Comparison of ENCODE assay signal across 10 mouse cellular contexts in the genomic region with DNA sequence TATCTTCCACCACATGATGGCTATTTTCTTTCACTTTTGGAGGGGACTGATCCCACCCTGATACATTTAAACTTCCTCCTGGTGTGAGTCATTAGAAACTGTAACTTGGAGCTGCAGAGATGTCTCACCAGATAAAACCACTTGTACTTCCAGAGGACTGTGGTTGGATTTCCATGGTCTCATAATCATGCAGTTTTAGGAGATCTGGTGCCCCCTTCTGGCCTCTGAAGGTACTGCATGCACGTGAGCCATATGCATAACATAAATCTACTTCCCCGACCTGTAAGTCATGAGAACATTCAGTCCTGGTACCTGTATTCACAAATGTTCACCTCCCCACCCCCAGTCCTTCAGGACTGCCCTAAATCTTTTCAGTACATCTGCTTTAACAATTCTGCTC. TPM values are rescaled to one million over a fixed set of nuclear protein-coding genes. Genes with fewer than 3 reads are reported as not detected.
A peak's percentile ranks its signal among the peaks of the same experiment; 100 is the strongest.
DNase-seq lines count a peak whose midpoint lies in the region; ATAC-seq and TF ChIP-seq lines count a peak whose summit lies in the region.
"Had no signal": no experiment of that assay in that cellular context is flagged by ENCODE, and none has a peak within 500 bp of the region (broad histone marks: within the 10 kb centered on the region; RNA-seq: fewer than 3 reads in every experiment).

No protein-coding gene starts in this region.

- peak; percentile 67 for TF ChIP-seq CTCF in intestine, postnatal 0 days (IDR thresholded peaks at IDR 0.05; ENCODE audit: low read depth)
- peak; percentile 14 for TF ChIP-seq CTCF in ES-Bruce4 (IDR thresholded peaks at IDR 0.05; ENCODE audit: low read depth, low read length)

- peak; percentile 67 for DNase-seq in ZHBTc4 (ENCODE audit: low read depth, low spot score)
- peak; percentile 63 for DNase-seq in limb, embryonic 11.5 days (ENCODE audit: low spot score)
- peak; percentile 40 to 52 for DNase-seq in thymus, postnatal 36 days
- DNase-seq in right cerebral cortex, adult 18-20 months = no peak
- no peak for DNase-seq in layer of hippocampus, postnatal 36 days

- H3K36me3 ChIP-seq in intestine, postnatal 0 days (ENCODE audit: control insufficient read depth, insufficient read depth) = no peaks in the 10 kb centered on the region
- no peaks in the 10 kb centered on the region for H3K36me3 ChIP-seq in intestine, embryonic 16.5 days (ENCODE audit: control insufficient read depth, insufficient read depth, low read length)
- H3K36me3 ChIP-seq in ES-Bruce4 (ENCODE audit: control insufficient read depth, insufficient read depth, low read length, poor library complexity, severe bottlenecking) = no peaks in the 10 kb centered on the region
- no peaks in the 10 kb centered on the region for H3K36me3 ChIP-seq in limb, embryonic 11.5 days (ENCODE audit: control insufficient read depth, insufficient read depth, low read length)
- H3K36me3 ChIP-seq: lung, embryonic 15.5 days had no signal

- H3K9me3 ChIP-seq in intestine, postnatal 0 days (ENCODE audit: control insufficient read depth) = no peaks in the 10 kb centered on the region
- H3K9me3 ChIP-seq in intestine, embryonic 16.5 days (ENCODE audit: control insufficient read depth, low read length) = no peaks in the 10 kb centered on the region
- peaks cover 3% of the 10 kb centered on the region; the same call in 1 of the 2 replicates for H3K9me3 ChIP-seq in ES-Bruce4 (replicated peaks; ENCODE audit: control insufficient read depth, insufficient read depth, low read length, poor library complexity, severe bottlenecking)
- H3K9me3 ChIP-seq in limb, embryonic 11.5 days (ENCODE audit: control insufficient read depth, low read length) = no peaks in the 10 kb centered on the region
- H3K9me3 ChIP-seq: lung, embryonic 15.5 days had no signal

- H3K9ac ChIP-seq in intestine, postnatal 0 days (ENCODE audit: low read depth, low read length) = no peak overlapping the region
- H3K9ac ChIP-seq in intestine, embryonic 16.5 days (ENCODE audit: low read depth, low read length) = no peak overlapping the region
- H3K9ac ChIP-seq in ES-Bruce4 (ENCODE audit: low read depth, poor library complexity, severe bottlenecking) = no peak overlapping the region
- H3K9ac ChIP-seq in limb, embryonic 11.5 days (ENCODE audit: low read length) = no peak overlapping the region
- H3K9ac ChIP-seq: lung, embryonic 15.5 days had no signal

- no peak overlapping the region for H3K27ac ChIP-seq in intestine, postnatal 0 days (ENCODE audit: low read depth, low read length)
- no peak overlapping the region for H3K27ac ChIP-seq in intestine, embryonic 16.5 days (ENCODE audit: low read length)
- no peak overlapping the region for H3K27ac ChIP-seq in ES-Bruce4 (ENCODE audit: insufficient read depth, low read length)
- H3K27ac ChIP-seq in limb, embryonic 11.5 days (replicated peaks; ENCODE audit: low read depth, low read length) = no peak overlapping the region
- H3K27ac ChIP-seq: lung, embryonic 15.5 days had no signal

- H3K4me3 ChIP-seq in intestine, postnatal 0 days (ENCODE audit: low read depth, low read length) = no peak overlapping the region
- no peak overlapping the region for H3K4me3 ChIP-seq in intestine, embryonic 16.5 days (ENCODE audit: low read length)
- no peak overlapping the region for H3K4me3 ChIP-seq in ES-Bruce4 (ENCODE audit: low read depth, low read length)
- H3K4me3 ChIP-seq in limb, embryonic 11.5 days (ENCODE audit: low read depth, low read length) = no peak overlapping the region
- H3K4me3 ChIP-seq: erythroblast, embryonic 14.5 days; lung, embryonic 15.5 days had no signal

- TF ChIP-seq POLR2A in ES-Bruce4 (IDR thresholded peaks at IDR 0.05; ENCODE audit: insufficient read depth, low read length) = no peak

- WGBS in intestine, postnatal 0 days = 33% methylated on average over 2 of the region's 2 CpGs
- 32% methylated on average over 2 of the region's 2 CpGs for WGBS in intestine, embryonic 16.5 days
- WGBS in limb, embryonic 11.5 days = 39% methylated on average over 2 of the region's 2 CpGs

- no peak overlapping the region for H3K4me2 ChIP-seq in intestine, postnatal 0 days (replicated peaks; ENCODE audit: low read depth)
- H3K4me2 ChIP-seq in intestine, embryonic 16.5 days (ENCODE audit: low read depth, low read length) = no peak overlapping the region
- H3K4me2 ChIP-seq in limb, embryonic 11.5 days (ENCODE audit: low read depth, severe bottlenecking) = no peak overlapping the region
- H3K4me2 ChIP-seq: lung, embryonic 15.5 days had no signal

- no peak for ATAC-seq in intestine, postnatal 0 days
- ATAC-seq in intestine, embryonic 16.5 days = no peak
- ATAC-seq in limb, embryonic 11.5 days (ENCODE audit: insufficient number of reproducible peaks, low FRiP score, low TSS enrichment, low read depth) = no peak

- no peak for TF ChIP-seq EP300 in ES-Bruce4 (IDR thresholded peaks at IDR 0.05; ENCODE audit: insufficient read depth, low read depth, low read length)

- no peaks in the 10 kb centered on the region for H3K27me3 ChIP-seq in intestine, postnatal 0 days (replicated peaks; ENCODE audit: control insufficient read depth, insufficient read depth, low read length)
- H3K27me3 ChIP-seq in intestine, embryonic 16.5 days (replicated peaks; ENCODE audit: control insufficient read depth, insufficient read depth, low read length) = no peaks in the 10 kb centered on the region
- no peaks in the 10 kb centered on the region for H3K27me3 ChIP-seq in ES-Bruce4 (ENCODE audit: control insufficient read depth, insufficient read depth, low read length, poor library complexity, severe bottlenecking)
- no peaks in the 10 kb centered on the region for H3K27me3 ChIP-seq in limb, embryonic 11.5 days (ENCODE audit: control insufficient read depth, insufficient read depth, low read length)
- H3K27me3 ChIP-seq: lung, embryonic 15.5 days had no signal

- no peaks in the 10 kb centered on the region for H3K4me1 ChIP-seq in intestine, postnatal 0 days (replicated peaks; ENCODE audit: control insufficient read depth, insufficient read depth, low read length)
- H3K4me1 ChIP-seq in intestine, embryonic 16.5 days (ENCODE audit: control insufficient read depth, insufficient read depth, low read length) = no peaks in the 10 kb centered on the region
- H3K4me1 ChIP-seq in ES-Bruce4 (ENCODE audit: control insufficient read depth, insufficient read depth, low read length) = no peaks in the 10 kb centered on the region
- H3K4me1 ChIP-seq in limb, embryonic 11.5 days (ENCODE audit: control insufficient read depth, insufficient read depth, low read length) = no peaks in the 10 kb centered on the region

RNA-seq across cellular contexts. Expression of a gene that starts 54.6 kb away (rescaled TPM):
- 1.2 TPM in 2 replicates for polyA plus RNA-seq in intestine, postnatal 0 days (2015; fragmentation: Nextera tagmentation; extraction: Ambion mirVana)
- 1.0 and 1.2 TPM in 2 replicates for polyA plus RNA-seq in intestine, embryonic 16.5 days (2015; fragmentation: Nextera tagmentation; extraction: Ambion mirVana)
- not detected in 2 replicates for polyA plus RNA-seq in ES-Bruce4 (2011; ENCODE audit: insufficient read depth, insufficient read length, low read depth, missing spikeins)
- 1.8 and 2.3 TPM in 2 replicates for polyA plus RNA-seq in limb, embryonic 11.5 days (2014; fragmentation: Nextera tagmentation; extraction: Ambion mirVana)
- 1 to 10 TPM; 1.4 to 2.0 TPM for total RNA-seq in layer of hippocampus, postnatal 36 days (2021)
- polyA plus RNA-seq: erythroblast, embryonic 14.5 days had no signal

Comparison
In these comparisons a context has a peak if more than half of its experiments do, and no peak if none do; other contexts are left out.
1. DNase-seq: peak in ZHBTc4 (single experiment), limb, embryonic 11.5 days (single experiment) and thymus, postnatal 36 days (2 of 2); none in right cerebral cortex, adult 18-20 months (single experiment) and layer of hippocampus, postnatal 36 days (0 of 2).